Mouse (Mus musculus) olfactory bulb, adult 2 months (tissue): ENCODE measurements at regions not wholly inside any gene's neighbourhood (a gene's known extent, or its start where the extent isn't known, plus 50 kb on each side); places are given as distances from the start of the nearest gene placed in this dataset.

Source experiments
- CTCF ChIP-seq: fragments of 200-500 bp; IDR thresholded peaks from 2 replicates; pipeline ENCODE4 v1.5.1; 2012; ENCODE audit warnings: low read depth, mild to moderate bottlenecking, low read length, moderate library complexity; ENCODE audit not compliant: insufficient read depth
- POLR2A ChIP-seq: fragments of 200-500 bp; IDR thresholded peaks from 2 replicates; pipeline ENCODE4 v1.6.1; 2012; ENCODE audit warnings: mild to moderate bottlenecking, low read depth, low read length, moderate library complexity; ENCODE audit not compliant: insufficient read depth

- TF ChIP-seq POLR2A (no peak), CTCF (no peak)
These were observed 263.6 kb downstream of the Vrk1 start for GRCm38 (mm10) chr12:106273591-106273990.
